Mouse (Mus musculus) adrenal gland, postnatal 25 days (tissue): Measurements from ENCODE around the gene Mex3d. TPM values are rescaled to one million over a fixed set of nuclear protein-coding genes. Genes with fewer than 3 reads are reported as not detected.
A peak's percentile ranks its signal among the peaks of the same experiment; 100 is the strongest.
"Not testable (repeated sequence)": the region's sequence is repeated elsewhere in the genome, so short reads cannot be mapped to it uniquely, and the experiment has no call there.

Source experiments
- DNase-seq: peaks from one replicate; pipeline ENCODE4 v3.0.0; 2021; ENCODE audit warnings: mixed read lengths
- total RNA-seq: library from RNA; stranded (reverse); gene quantifications from 2 replicates; pipeline ENCODE4 v1.2.3, GENCODE M21; 2021

Mex3d gene
- total RNA-seq, 1 experiment from 2014 or later: 21.7 TPM

DNA sequence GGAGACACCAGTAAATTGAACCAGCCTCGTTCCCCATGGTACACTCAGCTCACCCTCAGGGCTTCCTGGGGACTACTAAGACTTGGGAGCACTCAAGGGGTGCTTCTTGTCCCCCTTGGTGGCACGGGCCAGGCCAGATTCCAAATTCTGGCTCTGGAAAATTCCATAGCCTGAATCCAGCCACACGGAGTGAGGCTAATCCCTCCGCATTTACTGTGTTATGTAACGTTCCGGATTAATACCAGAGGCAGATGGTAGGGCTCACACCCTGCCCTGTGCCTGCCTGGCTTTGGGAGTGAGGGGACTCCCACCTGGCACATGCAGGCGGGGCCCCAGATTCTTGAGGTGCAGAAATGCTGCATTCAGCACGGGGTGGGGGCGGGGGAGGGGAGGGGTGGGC lies 32.0 kb downstream of the Mex3d start:
- no peak for DNase-seq

DNA sequence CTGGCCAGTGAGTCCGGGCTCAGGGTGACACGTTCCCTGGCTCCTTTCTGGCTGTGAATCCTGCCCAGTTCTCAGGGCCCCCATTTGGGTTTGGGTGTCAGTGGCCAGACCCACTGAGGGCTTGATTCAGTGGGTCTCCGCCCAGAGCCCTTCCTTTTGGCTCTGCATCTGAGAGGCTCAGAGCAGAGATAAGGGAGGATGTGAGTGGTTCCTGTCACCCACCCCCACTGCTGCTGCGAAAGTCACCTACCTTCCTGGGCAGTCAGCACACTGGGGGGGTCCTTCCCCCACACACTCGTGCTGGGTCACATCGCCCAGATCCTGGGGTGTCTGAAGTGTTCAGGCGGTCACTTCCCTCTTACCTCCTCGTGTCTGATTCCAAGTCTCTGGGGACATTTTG lies 34.7 kb downstream of the Mex3d start:
- no peak for DNase-seq

DNA sequence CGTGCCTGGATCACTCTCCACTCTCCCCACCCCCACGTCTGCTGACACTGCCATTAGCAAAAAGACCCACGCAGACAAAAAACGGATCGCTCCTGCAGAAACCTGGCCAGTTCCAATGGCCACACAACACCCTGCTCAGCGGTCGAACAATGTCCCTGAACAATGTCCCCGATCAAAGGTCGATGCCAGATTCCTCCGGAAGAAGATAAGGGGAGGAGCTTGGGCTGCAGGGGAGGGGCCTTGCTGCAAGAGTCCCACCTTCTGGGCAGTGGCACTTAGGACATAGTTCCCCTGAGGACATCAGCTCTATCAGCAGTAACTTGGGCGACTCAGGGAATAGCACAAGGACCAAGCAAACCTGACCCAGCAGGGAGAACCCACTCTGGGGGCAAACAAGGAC lies 35.6 kb downstream of the Mex3d start:
- DNase-seq: no peak

DNA sequence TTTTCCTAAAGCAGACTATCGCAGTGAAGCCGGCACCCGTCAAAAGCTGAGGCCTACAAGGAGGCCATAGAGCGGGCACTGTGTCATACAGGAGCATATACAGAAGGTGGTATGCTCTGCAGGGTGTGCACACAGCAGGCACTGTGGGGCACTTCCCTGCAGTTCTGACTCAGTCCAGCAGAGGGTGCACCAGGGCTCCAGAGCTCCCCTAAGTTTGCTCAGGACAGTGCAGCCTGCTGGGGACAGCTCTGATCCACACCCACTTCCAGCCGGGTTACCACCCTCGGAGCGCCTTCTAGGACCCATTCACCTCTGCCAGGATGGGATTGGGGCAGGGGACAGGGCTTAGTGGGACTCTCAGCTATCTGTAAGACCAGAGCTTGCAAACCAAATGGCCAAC lies 37.2 kb downstream of the Mex3d start:
- peak; percentile 86 for DNase-seq

DNA sequence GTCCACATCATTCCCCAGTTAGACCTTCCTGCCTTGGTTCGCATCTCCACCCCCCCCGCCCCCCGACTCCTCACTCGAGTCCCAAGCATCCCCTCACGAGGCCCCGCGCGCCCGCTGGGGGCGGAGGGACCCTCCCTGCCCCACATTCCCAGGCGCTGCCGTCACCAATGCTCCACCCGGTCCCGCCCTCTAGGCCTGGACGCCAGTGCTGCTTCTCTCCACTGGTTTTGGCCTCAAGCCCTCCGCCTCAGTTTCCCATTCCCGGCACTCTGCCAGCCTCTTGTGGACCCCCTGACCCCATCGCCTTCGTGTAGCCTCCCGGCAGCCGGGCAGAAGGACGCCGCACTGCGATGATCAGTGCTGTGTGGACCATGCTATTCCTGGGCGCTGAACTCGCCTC lies 38.5 kb downstream of the Mex3d start:
- DNase-seq: no peak

DNA sequence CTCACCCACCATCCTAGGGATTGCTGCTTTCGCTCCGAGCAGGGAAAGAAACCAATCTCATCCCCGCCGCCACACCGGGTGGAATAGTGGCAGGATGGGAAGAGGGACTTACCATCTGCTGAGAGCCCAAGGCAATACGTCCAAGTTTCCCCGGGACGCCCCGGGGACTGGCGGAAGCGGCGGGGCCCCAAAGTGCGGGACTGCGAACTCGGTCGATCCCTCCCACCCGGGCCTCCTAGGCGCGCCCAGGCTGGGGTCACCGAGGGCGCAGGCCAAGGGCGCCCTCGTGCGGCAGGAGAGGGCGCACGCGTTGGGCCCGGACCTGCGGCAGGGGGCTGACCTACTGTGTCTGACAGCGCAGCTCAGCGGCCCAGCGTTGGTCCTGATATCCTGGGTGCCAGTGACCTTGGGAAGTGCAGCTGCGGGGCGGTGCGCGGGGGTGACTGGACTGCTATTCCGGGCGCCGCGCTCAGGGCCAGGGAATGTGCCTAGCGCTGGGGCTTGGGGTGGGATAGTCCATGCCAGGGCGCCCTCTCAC lies 39.1 kb downstream of the Mex3d start, which contains the start of gene Adamtsl5:
Gene Adamtsl5, minus strand, starts transcription at position 169 of the 538 bp plus-strand sequence.
- DNase-seq: peak; percentile 51

DNA sequence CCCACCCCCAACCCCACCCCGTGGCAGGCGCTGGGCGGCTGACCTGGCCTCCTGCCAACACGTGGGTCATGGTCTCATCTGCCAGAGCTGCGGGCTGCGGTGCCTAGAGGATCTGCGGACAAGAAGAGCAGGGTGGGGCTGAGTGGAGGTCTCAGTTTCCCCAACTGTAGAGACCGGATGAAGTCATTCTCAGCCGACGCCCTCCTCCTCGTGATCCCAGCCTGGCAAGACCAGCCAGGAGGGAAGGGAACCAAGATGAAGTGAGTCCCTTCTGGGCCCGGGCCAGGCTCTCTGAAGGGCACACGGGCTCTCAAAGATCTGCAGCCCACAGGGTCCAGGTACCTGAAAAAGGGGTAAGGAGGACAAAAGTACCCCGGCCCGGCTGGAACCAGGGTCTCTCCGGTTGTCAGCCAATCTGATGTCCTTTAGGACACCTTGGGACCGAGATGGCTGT lies 39.9 kb downstream of the Mex3d start:
- DNase-seq: no peak

DNA sequence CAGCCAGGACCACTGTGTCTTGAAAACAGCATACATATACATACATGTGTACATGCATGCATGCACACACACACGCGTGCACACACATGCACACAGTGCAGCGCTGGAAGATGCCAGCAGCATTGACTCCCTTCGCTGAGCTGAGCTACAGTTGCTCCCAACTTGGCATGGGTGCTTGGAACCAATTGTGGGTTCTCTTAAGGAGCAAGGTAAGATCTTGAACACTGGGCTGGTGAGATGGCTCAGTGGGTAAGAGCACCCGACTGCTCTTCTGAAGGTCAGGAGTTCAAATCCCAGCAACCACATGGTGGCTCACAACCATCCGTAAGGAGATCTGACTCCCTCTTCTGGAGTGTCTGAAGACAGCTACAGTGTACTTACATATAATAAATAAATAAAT lies 41.5 kb downstream of the Mex3d start:
- DNase-seq: not testable (repeated sequence)

DNA sequence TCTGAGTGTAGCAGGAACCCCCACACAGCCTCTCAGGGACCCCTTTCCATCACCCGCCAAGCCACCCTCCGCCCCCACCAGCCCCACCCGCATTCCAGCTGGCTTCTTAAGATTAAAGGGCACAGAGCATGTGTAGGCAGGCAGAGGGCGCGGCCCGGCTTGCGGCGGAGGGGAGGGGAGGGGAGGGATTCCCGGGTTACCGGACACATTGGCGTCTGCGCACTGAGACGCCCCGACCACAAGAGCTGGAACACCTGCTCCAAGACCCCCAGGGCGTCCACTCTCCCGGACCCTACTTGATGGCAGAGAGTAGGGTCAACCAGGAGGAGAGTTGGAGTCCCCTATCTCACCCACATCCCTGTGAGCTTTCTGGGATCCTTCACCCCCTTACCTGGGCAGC lies 42.3 kb downstream of the Mex3d start:
- DNase-seq: no peak

DNA sequence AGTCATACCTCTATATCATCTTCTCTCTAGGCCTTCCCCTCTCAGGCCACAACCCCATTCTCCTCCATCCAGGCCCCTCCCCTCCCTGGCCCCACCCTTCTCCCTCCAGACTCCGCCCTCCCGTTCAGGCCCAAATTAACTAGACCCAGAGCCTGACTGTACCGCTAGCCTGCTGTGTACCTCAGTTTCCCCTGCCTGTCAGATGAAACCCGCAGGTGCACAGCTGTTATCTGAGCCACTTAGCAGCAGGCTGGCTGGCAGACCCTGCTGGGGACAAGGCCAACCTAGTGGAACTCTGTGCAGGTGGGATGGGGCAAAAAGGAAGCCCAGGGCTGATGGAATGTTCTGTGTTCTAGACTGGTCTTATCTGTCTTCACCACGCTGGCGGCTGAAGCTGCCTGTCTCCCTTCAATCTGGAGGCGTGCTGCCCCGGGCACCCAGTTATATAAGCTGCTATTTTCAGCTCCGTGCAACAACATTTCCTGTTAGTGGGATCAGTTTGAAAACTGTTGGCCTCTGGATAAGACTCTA lies 43.3 kb downstream of the Mex3d start:
- DNase-seq: no peak

DNA sequence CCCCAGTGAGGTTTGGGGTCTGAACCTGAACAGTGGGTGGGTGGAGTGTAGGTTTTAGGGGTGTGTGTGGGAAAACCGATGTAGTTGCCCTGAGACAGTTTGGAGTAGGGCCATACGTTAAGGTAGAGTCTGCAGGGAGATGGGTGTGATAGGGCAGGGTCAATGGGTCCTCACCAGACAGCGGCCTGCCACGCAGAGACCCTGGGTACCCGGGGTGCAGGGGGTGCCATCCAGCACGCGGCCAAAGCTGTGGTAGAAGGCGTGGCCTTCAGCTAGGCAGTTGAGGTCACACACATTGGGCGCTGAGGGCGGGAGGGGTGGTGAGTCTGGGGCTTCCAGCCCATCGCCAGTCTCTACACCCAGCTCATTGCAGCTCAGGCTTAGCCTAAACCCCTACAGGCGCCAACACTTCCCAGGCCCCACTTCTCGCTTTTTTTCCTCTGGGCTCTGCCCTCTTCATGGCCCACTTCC lies 44.0 kb downstream of the Mex3d start:
- no peak for DNase-seq

DNA sequence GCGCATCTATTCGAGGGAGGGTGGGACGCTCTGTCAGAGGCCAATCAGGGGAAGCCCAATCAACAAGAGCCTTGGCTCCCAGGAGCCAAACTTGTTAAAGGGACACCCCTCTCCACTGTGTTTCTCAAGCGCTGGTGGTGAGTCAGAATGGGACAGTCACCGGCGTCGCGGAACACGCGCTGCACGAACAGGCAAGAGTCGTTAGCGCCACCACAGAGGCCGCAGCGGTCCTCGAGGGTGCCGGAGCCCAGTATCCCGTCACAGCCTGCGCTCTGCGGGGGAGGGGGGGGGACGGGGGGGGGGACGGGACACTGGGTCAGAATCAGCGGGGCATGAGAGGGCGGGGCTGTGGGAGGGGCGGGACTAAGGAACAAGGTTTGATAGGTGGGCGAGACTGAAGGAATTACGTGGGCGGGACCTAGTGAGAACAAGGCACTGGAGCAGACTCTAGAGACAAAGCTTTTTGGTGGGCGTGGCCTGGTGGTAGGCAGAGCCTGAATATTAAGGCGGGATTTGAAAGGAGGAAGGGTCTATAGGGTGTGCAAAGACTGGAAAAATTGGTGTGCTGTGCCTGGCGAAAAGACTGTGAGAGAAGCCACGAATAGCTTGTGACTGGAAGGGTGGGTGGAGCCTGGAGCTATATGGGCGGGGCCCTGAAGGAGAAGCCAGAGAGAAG lies 44.6 kb downstream of the Mex3d start:
- peak; percentile 59 for DNase-seq

DNA sequence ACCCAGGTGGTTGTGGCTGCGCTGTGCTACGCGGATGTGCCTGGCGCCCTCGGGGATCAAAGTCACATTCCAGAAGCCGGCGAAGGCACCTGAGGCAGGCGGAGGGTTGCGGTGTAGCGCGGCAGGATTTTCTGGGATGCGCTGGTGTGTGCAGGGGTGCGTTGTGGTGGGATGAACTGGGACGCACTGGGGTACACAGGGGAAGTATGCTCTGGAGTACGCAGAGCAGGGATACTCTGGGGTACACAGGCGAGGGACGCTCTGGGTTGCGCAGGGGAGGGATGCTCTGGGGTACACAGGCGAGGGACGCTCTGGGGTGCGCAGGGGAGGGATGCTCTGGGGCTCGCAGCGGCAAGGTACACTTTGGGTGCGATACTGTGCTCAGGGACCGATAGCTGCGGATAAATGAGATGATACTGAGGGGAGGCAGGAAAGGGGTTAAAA lies 45.1 kb downstream of the Mex3d start:
- DNase-seq: no peak

DNA sequence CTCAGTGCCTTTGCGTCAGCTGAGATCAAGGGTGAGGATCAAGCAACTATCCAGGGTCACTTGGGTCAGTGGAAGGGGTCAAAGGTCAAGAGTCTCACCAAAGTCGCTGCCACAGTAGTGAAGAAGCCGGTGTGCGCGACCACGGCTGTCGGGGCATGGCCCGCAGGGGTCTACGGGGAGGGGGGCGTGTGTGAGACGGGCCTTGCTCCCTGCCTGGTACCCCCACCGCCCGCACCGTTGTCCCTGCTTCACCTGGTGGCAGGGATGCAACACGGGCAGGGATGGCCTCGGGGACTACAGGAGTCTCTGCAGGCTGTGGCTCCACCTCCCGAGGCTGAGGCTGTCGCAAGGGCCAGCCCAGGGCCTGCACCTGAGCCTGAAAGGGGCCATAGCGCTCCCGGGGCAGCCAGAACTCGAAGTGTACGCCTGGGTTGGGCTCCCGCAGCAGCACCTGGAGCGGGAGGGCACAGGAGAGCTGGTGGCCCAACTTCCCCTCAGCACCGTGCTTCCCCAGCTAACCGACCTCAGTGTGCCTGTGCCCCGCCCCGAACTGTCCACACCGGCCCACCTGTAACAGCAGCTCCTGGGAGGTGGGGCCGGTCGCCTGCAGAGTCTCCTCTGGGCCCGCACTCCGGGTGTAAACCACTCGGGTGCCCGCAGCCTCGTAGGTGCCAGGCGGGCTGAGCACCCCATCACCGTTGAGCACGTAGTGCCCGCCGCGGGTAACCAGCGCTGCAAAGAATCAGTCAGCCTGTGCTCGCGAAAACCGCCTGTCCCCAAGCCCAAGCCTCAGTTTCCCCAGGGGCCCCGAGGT lies 45.8 kb downstream of the Mex3d start:
- DNase-seq: no peak

DNA sequence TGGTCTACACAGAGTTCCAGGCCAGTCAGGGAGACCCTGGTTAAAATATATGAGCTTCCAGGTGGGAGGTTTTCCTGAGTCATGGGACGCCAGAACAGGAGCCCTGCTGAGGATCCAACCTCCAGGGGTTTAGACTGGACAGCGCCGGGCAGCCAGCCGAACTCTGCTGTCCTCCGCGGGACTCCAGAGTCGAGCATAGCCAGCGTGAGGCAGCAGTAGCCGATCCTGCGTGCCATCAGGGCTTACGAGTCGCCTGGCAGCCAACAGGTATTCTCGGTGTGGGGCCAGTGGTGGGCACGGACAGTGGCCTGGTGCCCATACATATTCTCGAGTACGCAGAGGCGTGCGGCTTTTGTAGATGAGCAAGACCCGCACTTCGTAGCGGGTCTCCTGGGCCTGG lies 46.4 kb downstream of the Mex3d start:
- DNase-seq: no peak

DNA sequence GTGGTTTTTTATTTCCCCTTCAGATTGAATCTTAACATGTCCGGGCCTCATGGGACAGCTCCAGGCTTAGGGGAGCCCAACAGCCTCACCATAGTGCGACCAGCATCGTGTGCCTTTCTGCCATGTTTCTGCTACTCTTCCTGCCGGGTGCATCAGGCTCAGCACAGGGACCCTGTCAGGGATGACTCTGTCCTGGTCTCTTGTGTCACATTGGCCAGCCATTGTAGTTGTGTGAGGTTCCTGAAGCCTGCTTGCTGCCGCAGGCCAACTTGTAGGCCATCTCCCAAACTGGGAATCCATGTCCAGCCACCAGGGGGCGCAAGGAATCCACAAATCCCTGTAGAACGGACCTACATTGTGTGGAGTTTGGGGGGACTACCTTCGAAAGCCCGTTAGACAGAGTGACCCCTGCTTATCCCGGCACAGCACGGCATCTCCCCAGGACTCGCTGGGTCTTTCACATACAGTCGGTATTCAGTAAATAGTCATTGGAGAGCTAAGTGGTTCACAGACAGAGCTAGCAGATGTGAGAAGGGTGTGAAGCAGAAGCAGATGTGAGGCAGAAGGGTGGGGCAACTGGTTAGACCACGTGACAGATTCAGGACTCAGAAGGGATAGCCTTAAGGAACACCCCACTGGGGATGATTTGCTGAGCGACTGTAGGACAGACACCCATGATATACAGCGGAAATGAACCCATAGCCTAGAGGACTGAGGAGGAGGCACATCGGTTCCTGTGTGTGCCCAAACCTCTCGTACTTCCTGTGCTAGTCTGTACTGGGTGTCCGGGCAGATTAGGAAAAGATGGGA lies 47.3 kb downstream of the Mex3d start:
- peak; percentile 84 for DNase-seq

DNA sequence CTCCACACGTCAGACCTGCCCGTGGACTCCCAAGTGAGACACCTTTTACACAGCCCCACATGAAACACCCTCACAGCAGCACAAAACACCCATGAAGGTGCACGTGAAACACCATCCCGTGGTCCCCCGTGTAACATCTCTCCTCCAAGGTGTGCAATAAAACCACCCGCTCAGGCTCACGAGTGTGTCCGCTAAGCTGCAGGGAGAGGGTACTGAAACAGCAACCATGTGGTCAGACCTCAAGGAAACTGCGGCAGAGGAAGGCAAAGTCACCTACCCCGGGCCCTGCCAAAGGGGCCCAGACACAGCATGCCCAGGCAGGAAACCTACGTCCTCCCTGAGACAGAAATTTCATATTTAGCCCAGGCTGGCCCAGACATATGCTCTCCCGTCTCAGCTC lies 51.2 kb downstream of the Mex3d start:
- DNase-seq: no peak

DNA sequence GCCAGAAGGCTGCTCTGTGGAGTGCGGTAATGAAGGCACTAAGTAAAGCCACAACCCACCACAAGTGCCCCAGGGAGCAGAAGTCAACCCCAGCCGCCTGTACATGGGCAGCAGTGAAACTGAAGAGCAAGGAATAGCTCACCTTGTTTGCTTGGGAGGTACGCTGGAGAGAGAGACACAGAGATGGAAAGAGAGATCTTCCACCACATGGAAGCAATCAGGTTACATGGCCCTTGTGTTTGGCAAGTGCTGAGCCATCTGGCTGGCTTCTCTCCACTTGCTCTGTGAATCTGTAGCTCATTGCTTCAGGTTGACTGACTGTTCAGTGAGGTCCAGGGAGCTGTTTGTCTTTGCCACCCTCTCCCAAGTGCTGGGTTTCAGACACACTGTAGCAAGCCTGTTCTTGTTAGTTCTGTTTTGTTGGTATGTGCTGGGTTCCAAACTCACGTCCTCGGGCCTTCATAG lies 54.9 kb downstream of the Mex3d start:
- DNase-seq: no peak

DNA sequence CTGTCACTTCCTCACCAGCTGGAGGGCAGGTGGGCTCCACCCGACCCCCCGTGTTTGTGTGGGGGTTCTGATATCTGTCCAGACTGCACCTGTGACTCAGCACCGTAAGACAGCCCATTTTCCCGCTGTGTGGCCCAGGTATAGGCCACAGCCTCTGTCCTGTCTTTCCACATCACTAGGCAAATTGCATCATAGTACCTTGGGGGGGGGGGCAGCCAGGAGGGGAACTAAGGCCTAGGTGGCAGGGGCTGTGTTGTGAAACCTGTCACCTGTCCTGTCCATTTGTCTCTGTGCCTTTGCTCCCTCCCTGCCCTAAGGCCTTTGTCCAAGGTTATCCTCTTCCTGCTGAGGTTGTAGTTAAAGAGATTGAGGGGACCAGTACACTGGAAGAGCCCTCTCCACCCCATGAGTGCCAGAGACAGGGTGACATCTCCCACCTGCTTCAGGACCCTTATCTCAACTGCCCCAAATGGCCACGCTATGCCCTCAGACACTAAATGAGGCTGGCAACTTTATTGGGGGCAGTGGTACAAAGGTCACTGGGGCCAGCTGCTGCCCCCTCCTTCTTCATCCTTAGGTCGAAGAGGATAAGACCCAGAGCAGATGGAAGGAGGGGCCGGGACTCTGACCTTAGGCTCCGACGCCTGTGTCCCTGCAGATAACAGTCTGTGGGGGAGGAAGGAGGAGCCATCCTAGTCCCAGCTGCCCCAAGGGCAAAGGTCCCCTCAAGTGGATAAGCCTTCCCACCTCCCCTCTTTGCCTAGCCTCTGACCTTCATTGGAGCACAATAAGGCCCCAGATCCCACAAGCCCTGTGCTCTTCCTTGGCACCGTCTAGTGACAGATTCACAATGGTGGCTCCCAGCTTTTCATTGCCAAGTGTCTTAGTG lies 55.6 kb downstream of the Mex3d start:
- DNase-seq: no peak

DNA sequence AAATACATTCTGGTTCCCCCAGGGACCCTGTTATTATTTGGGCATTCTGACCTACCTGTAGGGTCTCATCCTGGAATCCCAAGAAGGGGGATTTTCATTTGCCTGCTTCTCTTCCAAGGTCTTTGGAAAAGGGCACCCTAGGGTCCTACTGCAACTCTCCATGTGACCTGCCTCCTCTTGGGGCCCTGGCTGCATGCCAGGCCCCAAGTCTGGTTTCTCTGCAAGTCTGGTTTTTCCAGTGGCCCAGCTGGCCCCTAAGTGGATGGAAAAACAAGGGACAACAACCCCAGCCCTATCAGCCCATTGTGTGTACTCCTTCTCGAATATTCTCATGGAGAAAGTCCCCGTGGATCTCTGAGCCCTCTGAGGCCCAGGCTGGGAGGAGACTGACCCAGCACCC lies 56.6 kb downstream of the Mex3d start:
- DNase-seq: no peak
